Mouse (Mus musculus) kidney, adult 2 months (tissue): ENCODE measurements around the gene Elp5.

Experiments used
- CTCF ChIP-seq: fragments of 200-500 bp; conservative IDR thresholded peaks from 2 replicates; pipeline ENCODE4 v1.5.1; 2011; ENCODE audit warnings: low read depth, mild to moderate bottlenecking, control low read depth, low read length, moderate library complexity, mixed read lengths; ENCODE audit not compliant: insufficient read depth, insufficient read length
- POLR2A ChIP-seq: fragments of 200-500 bp; IDR thresholded peaks from one replicate; pipeline ENCODE4 v1.6.1; 2011; ENCODE audit warnings: low read depth, low read length, control low read depth

- TF ChIP-seq CTCF (no peak), POLR2A (no peak)
Observed at GRCm38 (mm10) chr11:69981141-69981762, 1.1 kb downstream of the Elp5 start, which contains the start of gene Ctdnep1.
